Mouse (Mus musculus): ENCODE measurements around the gene Ttc9b. TPM values are rescaled to one million over a fixed set of nuclear protein-coding genes. Genes with fewer than 3 reads are reported as not detected.
A peak's percentile ranks its signal among the peaks of the same experiment; 100 is the strongest.

The Ttc9b gene
- polyA plus RNA-seq, 1 experiment: 0.22 TPM

GRCm38 (mm10) chr7:27674522-27675221 lies 21.0 kb downstream of the Ttc9b start, which contains the start of gene Map3k10:
Gene Map3k10 (minus strand): TSS chr7:27674598.
- TF ChIP-seq POLR2A (IDR thresholded peaks at IDR 0.05; ENCODE audit: low read depth, low read length): no peak
- no peak for TF ChIP-seq CTCF (IDR thresholded peaks at IDR 0.05; ENCODE audit: extremely low read depth, insufficient read length, insufficient replicate concordance, low read depth, low read length)
- H3K27ac ChIP-seq (ENCODE audit: insufficient read depth, low read depth, low read length): peak within 1 kb of the TSS; percentile 95
- under 1% methylated on average over 31 of the region's 31 CpGs for whole genome bisulfite sequencing
- no peaks in the 10 kb centered on the region for H3K27me3 ChIP-seq (ENCODE audit: control insufficient read depth, insufficient read depth, low read length)
- H3K4me1 ChIP-seq (ENCODE audit: control insufficient read depth, insufficient read depth, insufficient read length, low read length): peaks cover 14% of the 10 kb centered on the region
- peak within 1 kb of the TSS; percentile 84 for H3K4me3 ChIP-seq (ENCODE audit: low read depth, low read length)
- no peaks in the 10 kb centered on the region for H3K36me3 ChIP-seq (ENCODE audit: control insufficient read depth, insufficient read depth, low read length)

DNA sequence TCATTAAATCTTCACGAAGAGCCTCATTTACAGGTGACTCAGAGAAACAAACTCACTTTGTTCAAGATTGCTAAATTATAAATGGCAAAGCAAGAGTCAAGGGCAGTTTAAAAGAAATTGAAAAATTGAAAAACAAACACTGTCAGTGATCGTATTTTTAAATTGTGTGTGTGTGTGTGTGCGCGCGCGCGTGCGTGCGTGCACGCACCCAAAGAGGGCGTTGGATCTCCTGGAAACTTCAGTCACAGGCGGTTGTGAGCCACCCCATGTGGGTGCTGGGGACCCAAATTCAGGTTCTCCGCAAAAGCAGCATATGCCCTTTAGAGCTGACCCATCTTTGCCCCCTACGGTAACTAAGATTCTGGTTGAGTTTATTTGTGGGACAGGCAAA lies 21.5 kb downstream of the Ttc9b start:
- no peak overlapping the region for H3K4me3 ChIP-seq (ENCODE audit: low read depth, low read length)
- H3K27me3 ChIP-seq (ENCODE audit: control insufficient read depth, insufficient read depth, low read length): no peaks in the 10 kb centered on the region
- H3K4me1 ChIP-seq (ENCODE audit: control insufficient read depth, insufficient read depth, insufficient read length, low read length): peaks cover 14% of the 10 kb centered on the region
- H3K36me3 ChIP-seq (ENCODE audit: control insufficient read depth, insufficient read depth, low read length): no peaks in the 10 kb centered on the region
- H3K27ac ChIP-seq (ENCODE audit: insufficient read depth, low read depth, low read length): no peak overlapping the region
- TF ChIP-seq POLR2A (IDR thresholded peaks at IDR 0.05; ENCODE audit: low read depth, low read length): no peak
- no peak for TF ChIP-seq CTCF (IDR thresholded peaks at IDR 0.05; ENCODE audit: extremely low read depth, insufficient read length, insufficient replicate concordance, low read depth, low read length)
- 21% methylated on average over 14 of the region's 14 CpGs for WGBS

- no peaks in the 10 kb centered on the region for H3K36me3 ChIP-seq (ENCODE audit: control insufficient read depth, insufficient read depth, low read length)
- 62% methylated on average over 2 of the region's 2 CpGs for WGBS
- TF ChIP-seq CTCF (IDR thresholded peaks at IDR 0.05; ENCODE audit: extremely low read depth, insufficient read length, insufficient replicate concordance, low read depth, low read length): no peak
- no peak for TF ChIP-seq POLR2A (IDR thresholded peaks at IDR 0.05; ENCODE audit: low read depth, low read length)
- no peak overlapping the region for H3K27ac ChIP-seq (ENCODE audit: insufficient read depth, low read depth, low read length)
- H3K4me1 ChIP-seq (ENCODE audit: control insufficient read depth, insufficient read depth, insufficient read length, low read length): peaks cover 2% of the 10 kb centered on the region; the same call in 1 of the 2 replicates
- no peak overlapping the region for H3K4me3 ChIP-seq (ENCODE audit: low read depth, low read length)
- H3K27me3 ChIP-seq (ENCODE audit: control insufficient read depth, insufficient read depth, low read length): no peaks in the 10 kb centered on the region
Measured at GRCm38 (mm10) chr7:27683218-27683617, 29.5 kb downstream of the Ttc9b start.

GRCm38 (mm10) chr7:27685220-27685619 lies 31.5 kb downstream of the Ttc9b start:
- TF ChIP-seq CTCF (IDR thresholded peaks at IDR 0.05; ENCODE audit: extremely low read depth, insufficient read length, insufficient replicate concordance, low read depth, low read length) (no peak), POLR2A (IDR thresholded peaks at IDR 0.05; ENCODE audit: low read depth, low read length) (no peak)
- Histone ChIP-seq H3K4me1 (ENCODE audit: control insufficient read depth, insufficient read depth, insufficient read length, low read length) (peaks cover 4% of the 10 kb centered on the region; the same call in 1 of the 2 replicates), H3K27me3 (ENCODE audit: control insufficient read depth, insufficient read depth, low read length) (no peaks in the 10 kb centered on the region), H3K4me3 (ENCODE audit: low read depth, low read length) (no peak overlapping the region), H3K27ac (ENCODE audit: insufficient read depth, low read depth, low read length) (no peak overlapping the region), H3K36me3 (ENCODE audit: control insufficient read depth, insufficient read depth, low read length) (no peaks in the 10 kb centered on the region)
- 30% methylated on average over 5 of the region's 5 CpGs for WGBS

DNA sequence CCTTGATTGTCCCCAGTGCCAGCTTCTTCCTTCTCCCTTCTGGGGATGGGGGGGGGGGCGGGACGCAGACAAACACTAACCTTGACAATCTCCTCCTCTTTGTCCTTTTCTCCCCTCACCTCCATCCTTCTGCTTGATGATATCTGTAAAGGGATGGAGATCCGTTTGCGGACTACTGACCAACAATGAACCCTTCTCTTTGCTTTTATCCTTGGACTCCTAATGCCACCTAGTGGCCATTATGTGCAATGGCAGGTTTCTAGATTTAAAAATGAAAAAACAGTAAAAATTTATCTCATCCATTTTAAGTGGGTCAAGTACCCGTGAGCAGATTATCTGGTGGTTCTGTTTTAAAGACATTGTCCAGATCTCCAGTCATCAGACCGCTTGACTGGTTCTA lies 32.0 kb downstream of the Ttc9b start:
- Histone ChIP-seq H3K27ac (ENCODE audit: insufficient read depth, low read depth, low read length) (no peak overlapping the region), H3K4me1 (ENCODE audit: control insufficient read depth, insufficient read depth, insufficient read length, low read length) (peaks cover 4% of the 10 kb centered on the region; the same call in 1 of the 2 replicates), H3K4me3 (ENCODE audit: low read depth, low read length) (no peak overlapping the region), H3K36me3 (ENCODE audit: control insufficient read depth, insufficient read depth, low read length) (no peaks in the 10 kb centered on the region), H3K27me3 (ENCODE audit: control insufficient read depth, insufficient read depth, low read length) (no peaks in the 10 kb centered on the region)
- no peak for TF ChIP-seq POLR2A (IDR thresholded peaks at IDR 0.05; ENCODE audit: low read depth, low read length)
- TF ChIP-seq CTCF (IDR thresholded peaks at IDR 0.05; ENCODE audit: extremely low read depth, insufficient read length, insufficient replicate concordance, low read depth, low read length): 0 out of 2 replicates have a peak, but pooled peaks have one; percentile 7
- 1% methylated on average over 6 of the region's 6 CpGs for WGBS

DNA sequence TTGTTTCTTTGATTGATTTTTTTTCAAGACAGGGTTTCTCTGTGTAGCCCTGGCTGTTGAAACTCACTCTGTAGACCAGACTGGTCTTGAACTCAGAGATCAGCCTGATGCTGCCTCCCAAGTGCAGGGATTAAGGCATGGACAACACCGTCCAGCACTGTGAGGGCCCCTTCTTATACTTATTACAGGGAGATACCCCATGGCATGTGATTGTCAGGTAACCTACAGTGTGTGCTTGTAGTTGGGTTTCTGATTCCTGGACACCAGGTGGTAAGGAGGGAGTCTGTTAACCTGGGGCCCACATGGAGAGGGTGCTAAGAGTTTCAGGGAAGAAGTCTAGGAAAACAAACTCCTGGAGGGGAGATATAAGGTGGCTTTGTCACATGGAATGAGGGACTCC lies 33.3 kb downstream of the Ttc9b start:
- Histone ChIP-seq H3K27ac (ENCODE audit: insufficient read depth, low read depth, low read length) (no peak overlapping the region), H3K4me3 (ENCODE audit: low read depth, low read length) (no peak overlapping the region), H3K4me1 (ENCODE audit: control insufficient read depth, insufficient read depth, insufficient read length, low read length) (peaks cover 4% of the 10 kb centered on the region; the same call in 1 of the 2 replicates), H3K27me3 (ENCODE audit: control insufficient read depth, insufficient read depth, low read length) (no peaks in the 10 kb centered on the region), H3K36me3 (ENCODE audit: control insufficient read depth, insufficient read depth, low read length) (no peaks in the 10 kb centered on the region)
- TF ChIP-seq POLR2A (IDR thresholded peaks at IDR 0.05; ENCODE audit: low read depth, low read length) (no peak), CTCF (IDR thresholded peaks at IDR 0.05; ENCODE audit: extremely low read depth, insufficient read length, insufficient replicate concordance, low read depth, low read length) (no peak)
- 89% methylated on average over 1 of the region's 1 CpGs for WGBS

- WGBS: 52% methylated on average over 3 of the region's 3 CpGs
- Histone ChIP-seq H3K4me3 (ENCODE audit: low read depth, low read length) (no peak overlapping the region), H3K4me1 (ENCODE audit: control insufficient read depth, insufficient read depth, insufficient read length, low read length) (peaks cover 4% of the 10 kb centered on the region; the same call in 1 of the 2 replicates), H3K27me3 (ENCODE audit: control insufficient read depth, insufficient read depth, low read length) (no peaks in the 10 kb centered on the region), H3K36me3 (ENCODE audit: control insufficient read depth, insufficient read depth, low read length) (no peaks in the 10 kb centered on the region), H3K27ac (ENCODE audit: insufficient read depth, low read depth, low read length) (no peak overlapping the region)
- TF ChIP-seq POLR2A (IDR thresholded peaks at IDR 0.05; ENCODE audit: low read depth, low read length) (no peak), CTCF (IDR thresholded peaks at IDR 0.05; ENCODE audit: extremely low read depth, insufficient read length, insufficient replicate concordance, low read depth, low read length) (no peak)
Measured at GRCm38 (mm10) chr7:27687836-27688235, 34.1 kb downstream of the Ttc9b start.

All from small intestine, adult 2 months (tissue).